Mouse (Mus musculus) ES-Bruce4 (cell line): Measurements from ENCODE around the gene Ttc33. TPM values are rescaled to one million over a fixed set of nuclear protein-coding genes. Genes with fewer than 3 reads are reported as not detected.
A peak's percentile ranks its signal among the peaks of the same experiment; 100 is the strongest.

Experiments used
- H3K27ac ChIP-seq: 2 replicates; pipeline ENCODE4 v1.5.1; 2012; ENCODE audit warnings: low read length, inconsistent platforms; ENCODE audit not compliant: insufficient read depth
- H3K27me3 ChIP-seq: 2 replicates; pipeline ENCODE4 v1.6.1; 2012; ENCODE audit warnings: mild to moderate bottlenecking, low read length, inconsistent platforms; ENCODE audit not compliant: control insufficient read depth, poor library complexity, insufficient read depth, severe bottlenecking
- H3K36me3 ChIP-seq: 2 replicates; pipeline ENCODE4 v1.6.1; 2012; ENCODE audit warnings: inconsistent platforms, mild to moderate bottlenecking, low read length, moderate library complexity; ENCODE audit not compliant: control insufficient read depth, poor library complexity, insufficient read depth, severe bottlenecking
- H3K4me1 ChIP-seq: one replicate; pipeline ENCODE4 v1.8.1; 2011; ENCODE audit warnings: low read length; ENCODE audit not compliant: control insufficient read depth, insufficient read depth
- H3K4me3 ChIP-seq: 2 replicates; pipeline ENCODE4 v1.5.1; 2011; ENCODE audit warnings: low read depth, mild to moderate bottlenecking, low read length
- H3K9ac ChIP-seq: 2 replicates; pipeline ENCODE4 v1.6.1; 2012; ENCODE audit warnings: low read depth, mild to moderate bottlenecking, inconsistent platforms; ENCODE audit not compliant: poor library complexity, severe bottlenecking
- H3K9me3 ChIP-seq: replicated peaks from 2 replicates; pipeline ENCODE4 v1.6.1; 2012; ENCODE audit warnings: mild to moderate bottlenecking, low read length, inconsistent platforms; ENCODE audit not compliant: control insufficient read depth, poor library complexity, insufficient read depth, severe bottlenecking
- CTCF ChIP-seq: IDR thresholded peaks from one replicate; pipeline ENCODE4 v1.8.1; 2011; ENCODE audit warnings: low read depth, low read length
- EP300 ChIP-seq: IDR thresholded peaks from 2 replicates; pipeline ENCODE4 v1.6.1; 2011; ENCODE audit warnings: low read depth, low read length; ENCODE audit not compliant: insufficient read depth
- POLR2A ChIP-seq: IDR thresholded peaks from one replicate; pipeline ENCODE4 v1.8.1; 2011; ENCODE audit warnings: low read length; ENCODE audit not compliant: insufficient read depth
- polyA plus RNA-seq: library from polyadenylated mRNA; stranded (reverse); fragments of >200 nt; gene quantifications from 2 replicates; pipeline ENCODE4 v1.2.4, GENCODE M21; 2011; ENCODE audit warnings: low read depth; ENCODE audit not compliant: missing spikeins, insufficient read depth, insufficient read length

Ttc33 gene
- polyA plus RNA-seq, 1 experiment = 29.6 TPM

DNA sequence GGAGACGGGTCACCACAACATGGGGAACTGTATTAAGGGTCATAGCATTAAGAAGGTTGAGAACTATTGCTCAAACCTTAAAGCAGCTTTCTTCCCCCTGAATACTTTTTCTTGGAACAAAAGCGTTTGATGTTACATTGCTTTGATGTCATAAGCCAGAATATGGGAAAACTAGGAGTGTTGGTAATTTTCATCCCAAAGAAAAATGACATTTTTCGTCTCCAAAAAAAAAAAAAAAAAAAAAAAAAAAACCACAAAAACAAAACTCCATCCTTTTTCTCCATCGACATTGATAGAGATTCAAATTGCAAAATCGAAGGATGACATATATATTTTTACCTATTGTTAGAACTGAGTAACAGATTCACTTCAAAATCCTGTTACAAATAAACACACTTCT is 42.6 kb upstream of the Ttc33 start:
- Histone ChIP-seq H3K4me3 (no peak overlapping the region), H3K9ac (no peak overlapping the region), H3K4me1 (no peaks in the 10 kb centered on the region), H3K27ac (no peak overlapping the region), H3K27me3 (no peaks in the 10 kb centered on the region), H3K9me3 (no peaks in the 10 kb centered on the region), H3K36me3 (no peaks in the 10 kb centered on the region)
- TF ChIP-seq POLR2A = no peak
- no peak for TF ChIP-seq CTCF
- no peak for TF ChIP-seq EP300

DNA sequence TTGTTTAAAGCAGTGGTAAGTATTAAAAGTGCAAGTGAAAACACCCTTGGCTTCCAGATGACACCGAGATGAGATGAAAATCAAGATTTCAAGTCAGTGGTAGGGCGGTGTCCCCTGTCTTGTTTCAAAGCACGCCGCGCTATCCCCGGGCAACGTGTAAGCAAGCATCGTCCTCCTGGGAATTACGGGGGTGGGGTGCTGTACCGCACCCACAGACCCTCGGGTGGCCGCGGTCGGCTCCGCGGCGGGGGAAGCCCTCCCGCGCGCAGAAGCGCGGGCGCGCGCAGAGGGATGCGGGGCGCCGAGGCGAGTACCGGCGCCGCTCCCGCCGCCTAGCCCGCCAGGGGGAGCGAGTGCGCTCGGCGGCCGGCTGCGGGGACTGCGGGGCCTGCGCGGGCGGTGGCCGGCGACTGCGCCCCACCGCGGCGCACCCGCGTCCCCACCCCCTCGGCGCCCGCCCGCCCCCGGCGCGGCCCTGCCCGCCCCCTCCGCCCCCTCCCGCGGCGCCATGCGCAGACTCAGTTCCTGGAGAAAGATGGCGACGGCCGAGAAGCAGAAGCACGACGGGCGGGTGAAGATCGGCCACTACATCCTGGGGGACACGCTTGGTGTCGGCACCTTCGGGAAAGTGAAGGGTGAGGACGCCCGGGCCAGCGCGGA is 41.8 kb upstream of the Ttc33 start, which contains the start of gene Prkaa1:
TSS of gene Prkaa1 (plus strand) at position 501 of the 660 bp plus-strand sequence.
- Histone ChIP-seq H3K9me3 (no peaks in the 10 kb centered on the region), H3K27ac (no peak within 1 kb of the TSS), H3K4me3 (peak within 1 kb of the TSS; percentile 95), H3K27me3 (no peaks in the 10 kb centered on the region), H3K36me3 (no peaks in the 10 kb centered on the region), H3K4me1 (no peaks in the 10 kb centered on the region), H3K9ac (peak within 1 kb of the TSS; percentile 98)
- peak; percentile 15 for TF ChIP-seq POLR2A
- TF ChIP-seq EP300 = no peak
- TF ChIP-seq CTCF = peak; percentile 2

- Histone ChIP-seq H3K9ac (peak overlapping the region; percentile 98), H3K4me1 (no peaks in the 10 kb centered on the region), H3K27ac (no peak overlapping the region), H3K4me3 (peak overlapping the region; percentile 92), H3K9me3 (no peaks in the 10 kb centered on the region), H3K27me3 (no peaks in the 10 kb centered on the region), H3K36me3 (no peaks in the 10 kb centered on the region)
- TF ChIP-seq CTCF = no peak
- TF ChIP-seq EP300 = no peak
- TF ChIP-seq POLR2A = no peak
These were observed 41.1 kb upstream of the Ttc33 start for GRCm38 (mm10) chr15:5144021-5144778.

DNA sequence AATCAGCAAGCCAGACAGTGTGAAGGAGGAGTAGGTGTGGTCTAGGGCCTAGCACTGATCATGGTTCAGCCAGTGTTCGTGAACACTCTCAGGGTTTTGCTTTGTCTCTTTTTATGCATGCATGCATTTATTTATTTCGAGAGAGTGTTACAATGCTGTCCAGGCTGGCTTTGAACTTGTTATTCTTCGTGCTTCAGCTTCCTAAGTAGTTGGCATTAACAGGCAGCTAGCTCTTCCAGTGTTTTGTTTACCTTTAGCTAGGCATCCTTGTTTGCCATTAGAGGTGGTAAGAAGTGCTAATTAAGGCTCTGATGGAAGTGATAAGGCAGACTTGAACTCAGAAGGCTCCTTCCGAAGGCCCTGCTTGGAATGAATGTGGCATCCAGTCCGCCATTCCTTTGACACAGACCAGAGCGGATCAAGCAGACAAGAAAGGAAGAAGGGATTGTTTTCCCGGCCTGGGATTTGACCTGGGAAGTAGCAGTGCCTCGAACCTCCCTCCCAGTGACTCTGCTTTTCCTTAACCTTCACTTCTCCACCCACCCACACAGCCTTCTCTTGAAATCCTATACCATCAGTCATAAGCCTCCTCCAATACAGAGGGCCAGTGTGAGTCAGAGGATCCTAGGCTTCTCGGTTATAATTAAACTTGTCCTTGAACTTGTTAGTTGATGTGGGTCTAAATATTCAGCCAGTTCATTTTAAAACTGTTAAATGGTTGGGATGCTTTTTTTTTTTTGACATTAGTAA is 40.0 kb upstream of the Ttc33 start:
- Histone ChIP-seq H3K9me3 (no peaks in the 10 kb centered on the region), H3K27ac (no peak overlapping the region), H3K4me1 (no peaks in the 10 kb centered on the region), H3K4me3 (no peak overlapping the region), H3K9ac (peak overlapping the region; percentile 62; the same call in 1 of the 2 replicates), H3K27me3 (no peaks in the 10 kb centered on the region), H3K36me3 (no peaks in the 10 kb centered on the region)
- TF ChIP-seq POLR2A (no peak), EP300 (no peak), CTCF (no peak)

DNA sequence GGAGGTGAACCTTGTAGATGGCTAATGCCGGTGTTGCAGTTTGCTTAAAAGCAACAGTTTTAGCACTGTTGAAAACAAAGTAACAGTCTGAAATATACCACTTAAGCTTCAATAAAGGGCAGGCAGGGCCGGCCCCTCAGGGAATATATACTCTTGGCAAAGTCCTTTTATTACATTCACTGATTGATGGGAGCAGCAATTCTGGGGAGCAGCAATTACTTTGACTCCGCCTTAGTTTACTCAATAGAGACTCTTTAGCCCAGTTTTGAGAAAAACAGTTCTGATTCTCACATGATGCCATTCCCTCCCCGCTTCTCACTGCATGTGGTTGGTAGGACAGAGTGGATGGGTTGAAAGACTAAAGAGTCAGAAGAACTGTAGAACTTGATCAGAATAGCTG is 36.1 kb upstream of the Ttc33 start:
- TF ChIP-seq CTCF (no peak), POLR2A (no peak), EP300 (no peak)
- no peaks in the 10 kb centered on the region for H3K27me3 ChIP-seq

GRCm38 (mm10) chr15:5152171-5152570 is 33.2 kb upstream of the Ttc33 start:
- peak overlapping the region; percentile 9; the same call in 1 of the 2 replicates for H3K9ac ChIP-seq

More for the DNA sequence above, 36.1 kb upstream of the Ttc33 start:
- H3K4me3 ChIP-seq = no peak overlapping the region
- no peaks in the 10 kb centered on the region for H3K9me3 ChIP-seq
- no peaks in the 10 kb centered on the region for H3K4me1 ChIP-seq
- H3K9ac ChIP-seq = no peak overlapping the region
- no peak overlapping the region for H3K27ac ChIP-seq
- no peaks in the 10 kb centered on the region for H3K36me3 ChIP-seq

More at GRCm38 (mm10) chr15:5152171-5152570, 33.2 kb upstream of the Ttc33 start:
- no peaks in the 10 kb centered on the region for H3K27me3 ChIP-seq
- H3K27ac ChIP-seq = peak overlapping the region; percentile 39
- H3K9me3 ChIP-seq = no peaks in the 10 kb centered on the region
- H3K4me1 ChIP-seq = no peaks in the 10 kb centered on the region
- no peak overlapping the region for H3K4me3 ChIP-seq
- no peaks in the 10 kb centered on the region for H3K36me3 ChIP-seq
- no peak for TF ChIP-seq CTCF
- TF ChIP-seq POLR2A = no peak
- no peak for TF ChIP-seq EP300
